Mouse (Mus musculus) small intestine, adult 2 months (tissue): ENCODE data around the gene Peli2.

Experiments used
- CTCF ChIP-seq: fragments of 200-500 bp; IDR thresholded peaks from 2 replicates; pipeline ENCODE4 v1.5.1; 2012; ENCODE audit warnings: low read depth, mild to moderate bottlenecking, control low read depth, inconsistent platforms, low read length, moderate library complexity, mixed read lengths; ENCODE audit not compliant: insufficient replicate concordance, insufficient read length; ENCODE audit errors: extremely low read depth
- POLR2A ChIP-seq: fragments of 200-500 bp; IDR thresholded peaks from 2 replicates; pipeline ENCODE4 v1.6.1; 2012; ENCODE audit warnings: low read depth, mild to moderate bottlenecking, control low read depth, inconsistent platforms, low read length, moderate library complexity

- TF ChIP-seq CTCF (no peak), POLR2A (no peak)
Observed at GRCm38 (mm10) chr14:48210089-48210488, 89.5 kb downstream of the Peli2 start.
